Mouse (Mus musculus) embryonic facial prominence, embryonic 14.5 days (tissue): ENCODE results near the gene Rplp2. TPM values are rescaled to one million over a fixed set of nuclear protein-coding genes. Genes with fewer than 3 reads are reported as not detected.
A peak's percentile ranks its signal among the peaks of the same experiment; 100 is the strongest.
"Not testable (repeated sequence)": the region's sequence is repeated elsewhere in the genome, so short reads cannot be mapped to it uniquely, and the experiment has no call there.

Source experiments
- ATAC-seq: fragments of 200-750 bp; cut with Nextera tagmentation; 2 replicates; pipeline ENCODE4 v1.8.0; 2017; ENCODE audit warnings: low read depth, moderate number of reproducible peaks, moderate TSS enrichment
- DNase-seq: peaks from one replicate; pipeline ENCODE4 v3.0.0-alpha.2; 2015; ENCODE audit warnings: low spot score
- H3K27ac ChIP-seq: fragments of 300-500 bp; sonication (generic); replicated peaks from 2 replicates; pipeline ENCODE4 v1.5.1; 2014; ENCODE audit warnings: low read depth, mild to moderate bottlenecking, low read length, moderate library complexity
- H3K27me3 ChIP-seq: fragments of 300-500 bp; sonication (generic); replicated peaks from 2 replicates; pipeline ENCODE4 v1.6.1; 2014; ENCODE audit warnings: low read length; ENCODE audit not compliant: control insufficient read depth, insufficient read depth
- H3K36me3 ChIP-seq: fragments of 300-500 bp; sonication (generic); 2 replicates; pipeline ENCODE4 v1.6.1; 2014; ENCODE audit warnings: low read length, mixed read lengths; ENCODE audit not compliant: control insufficient read depth, insufficient read depth
- H3K4me1 ChIP-seq: fragments of 300-500 bp; sonication (generic); 2 replicates; pipeline ENCODE4 v1.6.1; 2014; ENCODE audit warnings: antibody characterized with exemption, low read length; ENCODE audit not compliant: control insufficient read depth, insufficient read depth
- H3K4me2 ChIP-seq: fragments of 300-500 bp; sonication (generic); 2 replicates; pipeline ENCODE4 v1.6.1; 2014; ENCODE audit warnings: low read depth, mild to moderate bottlenecking, low read length, moderate library complexity, mixed read lengths
- H3K4me3 ChIP-seq: fragments of 300-500 bp; sonication (generic); 2 replicates; pipeline ENCODE4 v1.5.1; 2014; ENCODE audit warnings: low read depth, mild to moderate bottlenecking, low read length
- H3K9ac ChIP-seq: fragments of 300-500 bp; sonication (generic); 2 replicates; pipeline ENCODE4 v1.6.1; 2014; ENCODE audit warnings: low read depth, mild to moderate bottlenecking, low read length, moderate library complexity, mixed read lengths
- H3K9me3 ChIP-seq: fragments of 300-500 bp; sonication (generic); 2 replicates; pipeline ENCODE4 v1.6.1; 2016; ENCODE audit warnings: low read length; ENCODE audit not compliant: control insufficient read depth
- WGBS: fragments of 180-500 bp; shearing (Covaris S2); extraction: QIAGEN DNeasy Blood & Tissue Kit; methylation state at CpG from one replicate; pipeline ENCODE4 v1.1.7; 2014; 5-methylcytosine and 5-hydroxymethylcytosine counted together
- polyA plus RNA-seq: library from polyadenylated mRNA; unstranded; fragments of >200 nt; fragmentation: Nextera tagmentation; extraction: Ambion mirVana; gene quantifications from 2 replicates; pipeline ENCODE4 v1.2.1, GENCODE M21; 2014

Rplp2 gene
- polyA plus RNA-seq, 1 experiment from 2014 or later = 1,386 TPM

DNA sequence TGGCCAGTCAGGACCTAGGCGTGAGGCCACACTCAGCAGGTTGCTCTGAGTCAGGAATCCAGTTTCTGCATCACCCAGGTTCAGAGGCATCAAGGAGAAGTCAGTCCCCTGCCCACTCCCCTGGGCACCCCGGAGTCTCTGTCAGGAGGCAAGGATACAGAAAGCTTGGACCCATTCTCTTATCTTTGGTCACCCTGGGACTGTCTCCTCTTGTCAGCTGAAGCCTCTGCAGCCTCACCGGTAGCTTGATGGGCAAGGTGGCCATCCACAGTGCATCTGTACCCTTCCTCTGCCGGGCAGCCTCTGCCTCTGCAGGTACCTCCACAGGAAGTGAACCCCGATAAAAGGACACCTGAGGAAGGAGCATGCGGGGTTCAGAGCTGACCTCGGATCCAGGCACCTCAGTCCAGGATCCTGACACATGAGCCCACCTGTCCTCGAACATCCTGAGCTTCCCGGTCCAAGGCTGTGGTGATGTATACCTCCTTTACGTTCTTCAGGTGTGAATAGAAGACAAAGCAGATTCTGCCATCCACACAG, 8.0 kb upstream of the Rplp2 start:
- no peaks in the 10 kb centered on the region for H3K9me3 ChIP-seq
- DNase-seq (no peak), ATAC-seq (no peak)
- no peak overlapping the region for H3K4me2 ChIP-seq
- H3K36me3 ChIP-seq = peaks cover 36% of the 10 kb centered on the region
- H3K27me3 ChIP-seq = no peaks in the 10 kb centered on the region
- no peak overlapping the region for H3K4me3 ChIP-seq
- H3K9ac ChIP-seq = no peak overlapping the region
- 96% methylated on average over 10 of the region's 10 CpGs for WGBS
- H3K27ac ChIP-seq = no peak overlapping the region
- peaks cover 33% of the 10 kb centered on the region for H3K4me1 ChIP-seq

DNA sequence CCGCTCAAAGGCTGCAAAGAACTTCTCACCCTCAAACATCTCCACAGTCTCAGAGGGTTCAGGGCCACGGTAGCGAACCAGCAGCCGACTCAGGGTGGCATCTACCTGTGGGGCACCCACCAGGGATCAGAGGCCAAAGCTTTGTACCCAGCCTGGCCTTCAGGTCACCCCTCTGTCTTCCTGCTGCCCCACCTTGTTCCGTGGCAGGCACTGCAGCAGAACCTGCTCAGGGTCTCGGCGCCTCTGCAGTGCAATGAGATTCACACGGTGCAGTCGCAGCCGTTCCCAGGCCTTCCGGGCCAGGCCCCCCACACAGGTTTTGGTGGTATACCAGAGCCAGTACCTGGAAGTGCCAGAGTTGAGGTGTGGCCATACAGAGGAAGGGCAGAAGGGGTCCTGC, 7.4 kb upstream of the Rplp2 start:
- WGBS = 90% methylated on average over 8 of the region's 11 CpGs

DNA sequence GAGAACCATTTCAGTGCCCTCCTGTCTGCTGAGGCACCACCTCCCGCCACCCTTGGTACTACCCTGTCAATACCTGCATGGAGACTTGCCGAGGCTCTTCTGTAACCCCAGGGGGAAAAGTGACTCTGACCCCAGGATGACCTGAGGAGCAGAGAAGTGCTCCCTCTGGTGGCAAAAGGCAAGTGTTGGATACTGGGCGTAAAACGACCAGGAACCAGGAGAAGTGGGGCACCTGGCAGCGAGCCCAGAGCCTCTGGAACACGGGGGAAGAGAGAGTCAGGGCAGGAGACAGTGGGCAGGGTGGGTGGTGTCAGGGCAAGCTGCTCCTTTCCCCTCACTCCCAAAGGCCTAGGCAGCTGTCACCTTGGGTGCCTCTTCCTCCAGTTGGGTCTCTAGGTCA, 6.6 kb upstream of the Rplp2 start:
- no peaks in the 10 kb centered on the region for H3K9me3 ChIP-seq
- no peak overlapping the region for H3K4me3 ChIP-seq
- peaks cover 28% of the 10 kb centered on the region for H3K4me1 ChIP-seq
- peaks cover 36% of the 10 kb centered on the region for H3K36me3 ChIP-seq
- no peak for ATAC-seq
- no peak overlapping the region for H3K9ac ChIP-seq
- WGBS = 24% methylated on average over 6 of the region's 6 CpGs
- no peak overlapping the region for H3K27ac ChIP-seq
- H3K4me2 ChIP-seq = no peak overlapping the region
- DNase-seq = peak; percentile 61
- no peaks in the 10 kb centered on the region for H3K27me3 ChIP-seq

More for the DNA sequence above, 7.4 kb upstream of the Rplp2 start:
- Histone ChIP-seq H3K27ac (no peak overlapping the region), H3K4me3 (no peak overlapping the region), H3K9me3 (no peaks in the 10 kb centered on the region), H3K36me3 (peaks cover 36% of the 10 kb centered on the region), H3K27me3 (no peaks in the 10 kb centered on the region), H3K9ac (no peak overlapping the region), H3K4me2 (no peak overlapping the region), H3K4me1 (peaks cover 32% of the 10 kb centered on the region)
- ATAC-seq = no peak
- DNase-seq = no peak

DNA sequence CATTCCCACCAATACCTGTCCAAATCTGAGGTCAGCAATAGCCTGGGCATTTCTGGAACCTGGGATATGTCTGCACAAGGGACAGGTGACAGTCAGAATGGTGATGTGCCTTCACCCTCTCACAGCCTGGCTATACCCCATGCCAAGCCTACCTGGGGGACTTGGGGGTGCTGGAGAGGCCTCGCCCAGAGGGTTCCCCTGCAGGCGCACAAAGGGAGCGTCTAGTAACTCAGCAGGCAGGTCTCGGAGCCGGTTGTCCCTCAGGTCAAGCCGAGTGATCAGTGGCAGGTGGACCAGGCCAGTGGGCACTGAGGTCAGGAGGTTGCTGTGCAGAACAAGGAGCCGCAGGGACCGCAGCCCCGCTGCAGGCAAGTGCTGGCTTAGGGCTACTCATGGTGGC, 5.7 kb upstream of the Rplp2 start:
- H3K36me3 ChIP-seq = peaks cover 36% of the 10 kb centered on the region
- DNase-seq (no peak), ATAC-seq (no peak)
- H3K9me3 ChIP-seq = no peaks in the 10 kb centered on the region
- H3K4me2 ChIP-seq = no peak overlapping the region
- H3K27ac ChIP-seq = no peak overlapping the region
- 0 out of 2 replicates have a peak overlapping the region, but pooled peaks have one; percentile 45 for H3K9ac ChIP-seq
- H3K4me1 ChIP-seq = peaks cover 22% of the 10 kb centered on the region
- WGBS = 88% methylated on average over 9 of the region's 9 CpGs
- no peaks in the 10 kb centered on the region for H3K27me3 ChIP-seq
- H3K4me3 ChIP-seq = no peak overlapping the region

DNA sequence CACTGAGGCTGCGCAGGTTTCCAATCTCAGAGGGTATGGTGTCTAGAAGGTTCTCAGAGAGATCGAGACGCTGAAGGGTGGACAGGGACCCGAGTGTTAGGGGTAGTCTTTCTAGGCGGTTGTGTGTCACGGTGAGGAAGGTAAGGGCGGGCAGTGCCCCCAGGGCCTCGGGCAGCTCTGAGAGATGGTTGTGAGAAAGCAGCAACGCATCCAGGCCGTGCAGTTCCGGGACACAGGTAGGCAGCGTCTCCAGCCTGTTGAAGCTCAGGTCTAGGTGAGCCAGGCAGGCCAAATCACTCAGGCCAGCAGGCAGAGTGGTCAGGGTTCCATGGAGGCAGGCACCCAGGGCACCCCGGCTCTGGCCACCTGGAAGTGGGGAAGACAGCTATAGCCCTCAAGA, 5.0 kb upstream of the Rplp2 start:
- H3K9ac ChIP-seq = peak overlapping the region; percentile 45
- no peak for ATAC-seq

DNA sequence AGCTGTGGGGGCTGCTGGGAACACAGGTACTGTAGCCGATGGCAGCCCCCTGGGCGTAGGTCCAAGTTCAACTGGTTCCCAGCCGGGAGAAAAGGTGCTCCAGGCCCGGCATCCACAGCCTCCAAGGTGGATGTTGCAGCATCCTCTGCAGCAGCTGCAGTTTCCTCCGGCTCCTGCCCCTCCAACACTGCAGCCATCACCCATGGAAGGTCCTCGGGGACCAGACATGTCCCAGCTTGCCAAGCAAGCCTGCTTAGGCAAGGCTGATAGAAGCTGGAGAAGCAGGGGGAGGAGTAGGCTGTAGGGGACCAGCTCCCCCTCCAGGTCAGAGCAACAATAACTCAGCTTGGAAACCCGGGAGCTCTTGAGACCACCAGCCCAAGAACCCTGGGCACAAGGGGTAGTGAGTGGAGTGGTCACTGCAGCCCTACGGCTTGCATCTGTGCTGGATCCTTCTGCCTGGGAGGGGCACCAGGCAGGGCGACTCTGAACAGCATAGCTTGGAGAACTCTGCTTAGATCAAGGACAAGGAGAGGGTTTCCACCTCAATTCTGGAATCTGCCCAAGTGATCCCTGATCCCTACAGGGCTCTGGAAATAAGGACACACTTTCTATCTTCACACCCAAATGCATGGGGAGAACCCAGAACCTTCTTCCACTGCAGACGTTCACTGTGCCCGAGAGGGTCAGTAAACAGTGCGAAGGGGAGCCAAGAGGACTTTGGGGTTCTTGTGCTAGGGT, 3.9 kb upstream of the Rplp2 start:
- Histone ChIP-seq H3K27me3 (no peaks in the 10 kb centered on the region), H3K9ac (peak overlapping the region; percentile 56), H3K27ac (0 out of 2 replicates have a peak overlapping the region, but pooled peaks have one; percentile 4), H3K9me3 (no peaks in the 10 kb centered on the region), H3K4me3 (peak overlapping the region; percentile 40), H3K36me3 (peaks cover 35% of the 10 kb centered on the region), H3K4me2 (peak overlapping the region; percentile 67), H3K4me1 (peaks cover 17% of the 10 kb centered on the region)
- DNase-seq = peak; percentile 84
- WGBS = 14% methylated on average over 9 of the region's 12 CpGs
- ATAC-seq = peak; percentile 20

More for the DNA sequence above, 5.0 kb upstream of the Rplp2 start:
- H3K27me3 ChIP-seq = no peaks in the 10 kb centered on the region
- H3K9me3 ChIP-seq = no peaks in the 10 kb centered on the region
- H3K36me3 ChIP-seq = peaks cover 36% of the 10 kb centered on the region
- H3K4me3 ChIP-seq = no peak overlapping the region; the same call in 1 of the 2 replicates
- H3K4me2 ChIP-seq = peak overlapping the region; percentile 67
- no peak overlapping the region for H3K27ac ChIP-seq
- WGBS = 87% methylated on average over 11 of the region's 13 CpGs
- H3K4me1 ChIP-seq = peaks cover 15% of the 10 kb centered on the region
- no peak for DNase-seq

DNA sequence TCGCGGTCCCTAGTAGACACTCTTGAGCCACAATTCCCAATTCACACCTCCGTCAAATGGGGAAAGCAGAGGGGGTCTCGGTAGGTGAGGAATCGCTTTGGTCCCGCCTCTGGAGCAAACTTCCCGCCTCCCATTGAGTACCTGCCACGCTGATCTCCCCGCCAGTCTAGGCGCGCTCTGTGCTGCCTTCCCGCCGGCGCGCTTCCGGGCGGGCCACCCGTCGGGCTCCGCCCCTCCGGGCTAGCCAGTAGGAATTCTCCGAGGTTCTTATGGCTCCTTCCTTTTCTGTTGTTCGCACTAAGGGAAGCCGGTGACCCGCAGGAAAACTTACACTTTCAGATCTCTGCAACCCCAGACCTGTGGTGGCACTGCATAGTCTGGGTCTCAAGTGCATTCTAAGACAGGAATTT, 3.3 kb upstream of the Rplp2 start, which contains the start of gene Pidd1:
Gene Pidd1, minus strand, starts transcription at position 198 of the 410 bp plus-strand sequence.
- DNase-seq (peak; percentile 92), ATAC-seq (peak; percentile 63)
- under 1% methylated on average over 22 of the region's 25 CpGs for WGBS
- Histone ChIP-seq H3K27me3 (no peaks in the 10 kb centered on the region), H3K4me2 (peak within 1 kb of the TSS; percentile 67), H3K4me3 (peak within 1 kb of the TSS; percentile 40), H3K36me3 (peaks cover 34% of the 10 kb centered on the region), H3K4me1 (peaks cover 23% of the 10 kb centered on the region), H3K9ac (peak within 1 kb of the TSS; percentile 56), H3K27ac (peak within 1 kb of the TSS; percentile 4; the same call in 1 of the 2 replicates), H3K9me3 (no peaks in the 10 kb centered on the region)

DNA sequence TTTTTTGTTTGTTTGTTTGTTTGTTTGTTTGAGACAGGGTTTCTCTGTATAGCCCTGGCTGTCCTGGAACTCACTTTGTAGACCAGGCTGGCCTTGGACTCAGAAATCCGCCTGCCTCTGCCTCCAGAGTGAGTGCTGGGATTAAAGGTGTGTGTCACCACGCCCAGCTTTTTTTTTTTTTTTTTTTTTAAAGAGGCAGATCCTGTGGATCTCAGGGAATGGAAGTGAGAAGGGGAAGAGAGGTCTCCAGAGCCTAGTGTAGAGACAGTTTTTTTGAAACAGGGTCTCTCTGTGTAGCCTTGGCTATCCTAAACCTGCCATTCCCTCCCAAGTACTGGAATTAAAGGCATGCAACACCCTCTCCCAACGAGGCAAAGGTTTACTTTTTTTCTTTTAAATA, 796 bp upstream of the Rplp2 start:
- not testable (repeated sequence) for ATAC-seq, H3K9me3 ChIP-seq, DNase-seq, H3K27me3 ChIP-seq, H3K9ac ChIP-seq, H3K27ac ChIP-seq, H3K4me3 ChIP-seq
- peaks cover 23% of the 10 kb centered on the region for H3K4me1 ChIP-seq
- H3K36me3 ChIP-seq = peaks cover 38% of the 10 kb centered on the region
- WGBS = 84% methylated on average over 3 of the region's 3 CpGs
- peak overlapping the region; percentile 91; the same call in 1 of the 2 replicates for H3K4me2 ChIP-seq
